Mouse (Mus musculus): ENCODE data around the gene Sh3bgrl3. TPM values are rescaled to one million over a fixed set of nuclear protein-coding genes. Genes with fewer than 3 reads are reported as not detected.

Gene Sh3bgrl3
- total RNA-seq, 4 experiments from 2014 or later, result 192 to 255 (median 224) TPM

- DNase-seq (ENCODE audit: low spot score in 2 of 2), result no peak
Observed at GRCm38 (mm10) chr4:134113356-134113994, 15.1 kb downstream of the Sh3bgrl3 start.

GRCm38 (mm10) chr4:134112403-134112802, 16.2 kb downstream of the Sh3bgrl3 start:
- no peak for DNase-seq (ENCODE audit: low spot score in 2 of 2)

GRCm38 (mm10) chr4:134110653-134111052, 17.9 kb downstream of the Sh3bgrl3 start:
- no peak for DNase-seq (ENCODE audit: low spot score in 2 of 2)

- DNase-seq (ENCODE audit: low spot score in 2 of 2), result no peak
Observed at GRCm38 (mm10) chr4:134108196-134108595, 20.4 kb downstream of the Sh3bgrl3 start.

- peak in 1 of 2 experiments; percentile 87 for DNase-seq (ENCODE audit: low spot score in 2 of 2)
Observed at GRCm38 (mm10) chr4:134107730-134108129, 20.9 kb downstream of the Sh3bgrl3 start.

- no peak for DNase-seq (ENCODE audit: low spot score in 2 of 2)
Observed at GRCm38 (mm10) chr4:134106105-134106504, 22.5 kb downstream of the Sh3bgrl3 start.

- DNase-seq (ENCODE audit: low spot score in 2 of 2), result no peak
Observed at GRCm38 (mm10) chr4:134102742-134103119, 25.9 kb downstream of the Sh3bgrl3 start.

GRCm38 (mm10) chr4:134101979-134102741, 26.4 kb downstream of the Sh3bgrl3 start, which contains the start of gene Ubxn11:
TSS of gene Ubxn11 (plus strand) at chr4:134102570.
- peak; percentile 88 to 92 for DNase-seq (ENCODE audit: low spot score in 2 of 2)

GRCm38 (mm10) chr4:134100245-134100644, 28.3 kb downstream of the Sh3bgrl3 start:
- DNase-seq (ENCODE audit: low spot score in 2 of 2), result no peak

GRCm38 (mm10) chr4:134098628-134099027, 30.0 kb downstream of the Sh3bgrl3 start:
- DNase-seq (ENCODE audit: low spot score in 2 of 2), result peak in 1 of 2 experiments; percentile 51

GRCm38 (mm10) chr4:134097015-134097608, 31.5 kb downstream of the Sh3bgrl3 start:
- DNase-seq (ENCODE audit: low spot score in 2 of 2), result no peak

- no peak for DNase-seq (ENCODE audit: low spot score in 2 of 2)
Observed at GRCm38 (mm10) chr4:134096120-134096519, 32.5 kb downstream of the Sh3bgrl3 start.

GRCm38 (mm10) chr4:134094923-134095547, 33.6 kb downstream of the Sh3bgrl3 start, which contains the start of gene Cd52:
TSS of gene Cd52 (minus strand) at chr4:134095082.
- DNase-seq (ENCODE audit: low spot score in 2 of 2), result no peak

- DNase-seq (ENCODE audit: low spot score in 2 of 2), result no peak
Observed at GRCm38 (mm10) chr4:134094004-134094564, 34.5 kb downstream of the Sh3bgrl3 start.

GRCm38 (mm10) chr4:134092382-134093288, 36.0 kb downstream of the Sh3bgrl3 start:
- no peak for DNase-seq (ENCODE audit: low spot score in 2 of 2)

GRCm38 (mm10) chr4:134091225-134091529, 37.4 kb downstream of the Sh3bgrl3 start:
- no peak for DNase-seq (ENCODE audit: low spot score in 2 of 2)

- no peak for DNase-seq (ENCODE audit: low spot score in 2 of 2)
Observed at GRCm38 (mm10) chr4:134090521-134091224, 37.9 kb downstream of the Sh3bgrl3 start.

- no peak for DNase-seq (ENCODE audit: low spot score in 2 of 2)
Observed at GRCm38 (mm10) chr4:134089029-134089428, 39.6 kb downstream of the Sh3bgrl3 start.

GRCm38 (mm10) chr4:134087412-134087811, 41.2 kb downstream of the Sh3bgrl3 start:
- no peak for DNase-seq (ENCODE audit: low spot score in 2 of 2)

- no peak for DNase-seq (ENCODE audit: low spot score in 2 of 2)
Observed at GRCm38 (mm10) chr4:134084999-134085398, 43.6 kb downstream of the Sh3bgrl3 start.

All from left cerebral cortex, adult 8-10 months (tissue).